Mouse (Mus musculus): ENCODE results near the gene Lamp1. TPM values are rescaled to one million over a fixed set of nuclear protein-coding genes. Genes with fewer than 3 reads are reported as not detected.

The Lamp1 gene
- polyA plus RNA-seq, 1 experiment from 2014 or later, result 215 TPM

GRCm38 (mm10) chr8:13162098-13162497 is 3.1 kb downstream of the Lamp1 start:
- DNase-seq (ENCODE audit: low spot score), result no peak

- DNase-seq (ENCODE audit: low spot score), result no peak
Observed at GRCm38 (mm10) chr8:13163563-13163962, 4.6 kb downstream of the Lamp1 start.

GRCm38 (mm10) chr8:13164361-13164760 is 5.4 kb downstream of the Lamp1 start:
- no peak for DNase-seq (ENCODE audit: low spot score)

DNA sequence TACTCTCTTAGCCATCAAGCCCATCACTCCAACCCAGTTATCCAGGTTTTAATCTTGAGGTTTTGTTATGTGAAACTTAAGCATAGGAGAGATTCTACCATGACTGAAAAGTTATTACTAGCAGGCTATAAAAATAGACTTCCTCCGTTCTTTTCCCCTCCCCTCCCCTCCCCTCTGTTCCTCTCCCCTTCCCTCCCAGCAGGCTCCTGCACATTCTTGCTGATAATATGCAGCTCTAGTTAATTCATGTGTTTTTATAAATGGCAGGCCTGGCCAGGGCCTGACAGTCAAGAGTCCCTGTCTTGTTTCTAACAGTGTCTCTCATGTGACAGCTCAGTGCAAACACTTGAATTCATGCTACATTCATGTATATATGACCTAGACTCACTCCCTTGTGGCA is 11.5 kb downstream of the Lamp1 start:
- DNase-seq (ENCODE audit: low spot score), result no peak

DNA sequence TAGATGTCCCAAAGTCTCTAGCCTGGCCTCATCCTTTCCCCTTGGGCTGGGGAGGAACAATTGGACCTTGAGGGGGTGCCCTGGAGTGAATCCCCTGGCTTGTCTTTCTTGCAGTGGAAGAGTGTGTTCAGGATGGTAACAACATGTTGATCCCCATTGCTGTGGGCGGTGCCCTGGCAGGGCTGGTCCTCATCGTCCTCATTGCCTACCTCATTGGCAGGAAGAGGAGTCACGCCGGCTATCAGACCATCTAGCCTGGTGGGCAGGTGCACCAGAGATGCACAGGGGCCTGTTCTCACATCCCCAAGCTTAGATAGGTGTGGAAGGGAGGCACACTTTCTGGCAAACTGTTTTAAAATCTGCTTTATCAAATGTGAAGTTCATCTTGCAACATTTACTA is 15.3 kb downstream of the Lamp1 start:
- DNase-seq (ENCODE audit: low spot score), result no peak

DNA sequence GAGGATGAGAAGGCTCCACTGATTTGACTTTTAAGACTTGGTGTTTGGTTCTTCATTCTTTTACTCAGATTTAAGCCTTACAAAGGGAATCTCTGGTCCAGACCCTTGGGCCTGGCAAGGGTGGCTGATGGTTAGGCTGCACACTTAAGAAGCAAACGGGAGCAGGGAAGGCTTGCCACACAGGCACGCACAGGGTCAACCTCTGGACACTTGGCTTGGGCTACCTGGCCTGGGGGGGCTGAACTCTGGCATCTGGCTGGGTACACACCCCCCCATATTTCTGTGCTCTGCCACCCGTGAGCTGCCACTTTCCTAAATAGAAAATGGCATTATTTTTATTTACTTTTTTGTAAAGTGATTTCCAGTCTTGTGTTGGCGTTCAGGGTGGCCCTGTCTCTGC is 15.8 kb downstream of the Lamp1 start:
- no peak for DNase-seq (ENCODE audit: low spot score)

DNA sequence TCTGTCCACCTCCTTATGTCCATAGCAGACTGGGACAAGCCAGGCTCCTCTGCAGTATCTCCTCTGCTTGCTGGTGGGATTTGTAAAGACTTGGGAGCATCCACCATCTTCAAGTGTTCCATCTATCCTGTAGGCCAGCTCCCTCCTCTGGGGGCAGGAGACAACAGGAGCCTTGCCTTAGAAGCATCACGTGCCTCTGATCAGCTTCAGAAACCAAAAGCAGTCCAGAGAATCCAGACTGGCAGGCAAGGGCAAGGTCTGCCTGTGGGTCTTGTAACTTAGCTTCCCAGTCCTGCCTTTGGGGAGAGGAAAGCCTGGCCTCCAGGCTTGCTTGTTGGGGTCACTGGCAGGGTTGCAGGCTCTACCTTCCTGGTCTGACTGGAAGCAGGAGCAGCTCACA is 16.7 kb downstream of the Lamp1 start:
- no peak for DNase-seq (ENCODE audit: low spot score)

GRCm38 (mm10) chr8:13177173-13177852 is 18.4 kb downstream of the Lamp1 start:
- DNase-seq (ENCODE audit: low spot score), result no peak

GRCm38 (mm10) chr8:13178137-13178536 is 19.2 kb downstream of the Lamp1 start:
- no peak for DNase-seq (ENCODE audit: low spot score)

- DNase-seq (ENCODE audit: low spot score), result no peak
Observed at GRCm38 (mm10) chr8:13179482-13179881, 20.5 kb downstream of the Lamp1 start.

DNA sequence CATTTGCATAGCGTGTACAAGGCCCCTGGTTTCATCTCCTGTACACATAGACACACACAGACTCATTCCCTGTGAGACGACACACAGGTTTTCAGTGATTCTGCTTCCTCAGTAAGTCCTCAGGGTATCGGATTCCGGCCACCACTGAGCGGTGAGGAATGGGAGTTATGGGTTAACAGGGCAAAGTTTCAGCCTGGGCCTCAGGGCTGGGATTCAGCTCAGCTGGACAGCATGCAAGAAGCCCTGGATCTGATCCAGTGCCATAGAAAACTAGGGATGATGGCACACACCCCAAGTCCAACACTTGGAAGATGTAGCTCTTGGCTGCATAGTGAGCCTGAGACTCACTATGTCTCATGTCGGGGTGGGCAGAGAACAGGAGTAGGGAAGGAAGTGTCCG is 21.0 kb downstream of the Lamp1 start:
- DNase-seq (ENCODE audit: low spot score), result no peak

DNA sequence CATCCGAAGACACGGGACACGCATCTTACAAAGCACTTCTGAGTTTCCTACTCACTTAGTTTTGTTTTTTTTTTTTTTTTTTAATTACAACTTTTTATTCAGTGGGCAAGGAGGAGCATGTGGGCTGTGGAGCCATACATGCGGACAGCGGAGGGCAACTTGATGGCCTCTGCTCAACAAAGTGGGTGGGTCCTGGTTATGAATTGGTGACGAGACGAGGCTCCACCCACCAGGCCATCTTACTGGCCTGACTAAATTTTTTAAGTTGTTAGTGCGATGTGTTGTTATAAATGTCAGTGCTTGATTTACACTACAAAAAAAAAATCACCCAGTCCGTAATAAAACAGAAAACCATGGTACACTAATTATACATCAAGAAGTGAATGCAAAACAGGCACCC is 21.4 kb downstream of the Lamp1 start:
- no peak for DNase-seq (ENCODE audit: low spot score)

DNA sequence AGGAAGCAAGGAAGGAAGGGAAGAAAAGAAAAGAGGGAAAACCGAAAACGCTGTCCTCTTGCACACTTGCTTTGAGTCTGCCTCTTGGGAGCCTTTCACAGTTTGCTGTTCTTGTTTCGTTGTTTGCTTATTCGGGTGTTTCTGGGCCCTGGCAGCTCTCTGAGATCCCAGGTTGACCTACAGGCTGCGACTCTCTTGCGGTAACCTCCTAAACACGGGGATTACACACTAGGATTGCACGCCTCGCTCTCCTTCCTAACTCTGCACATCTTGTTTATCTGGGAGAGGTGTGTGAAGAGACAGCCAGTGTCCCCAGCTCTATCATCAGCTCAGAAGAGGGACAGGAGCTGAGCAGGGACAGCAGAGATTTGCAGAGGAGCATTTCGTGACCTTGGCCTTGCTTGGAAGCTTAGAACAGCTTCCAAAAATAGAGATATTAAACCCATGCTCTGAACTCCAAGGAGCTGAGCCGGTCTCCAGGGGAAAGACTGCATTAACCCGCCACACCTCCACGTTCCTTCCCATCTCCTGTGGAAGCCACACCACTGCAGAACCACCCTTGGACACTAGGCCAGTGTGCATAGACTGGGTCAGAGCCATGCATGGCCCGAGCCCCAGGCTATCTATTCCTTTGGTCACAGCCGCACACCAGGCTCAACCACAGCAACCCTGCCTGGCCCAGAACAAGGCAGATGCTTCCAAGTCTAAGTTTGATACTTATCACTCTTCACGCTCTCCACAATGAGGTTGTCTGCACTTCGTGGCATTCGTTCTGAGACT is 22.1 kb downstream of the Lamp1 start:
- no peak for DNase-seq (ENCODE audit: low spot score)

DNA sequence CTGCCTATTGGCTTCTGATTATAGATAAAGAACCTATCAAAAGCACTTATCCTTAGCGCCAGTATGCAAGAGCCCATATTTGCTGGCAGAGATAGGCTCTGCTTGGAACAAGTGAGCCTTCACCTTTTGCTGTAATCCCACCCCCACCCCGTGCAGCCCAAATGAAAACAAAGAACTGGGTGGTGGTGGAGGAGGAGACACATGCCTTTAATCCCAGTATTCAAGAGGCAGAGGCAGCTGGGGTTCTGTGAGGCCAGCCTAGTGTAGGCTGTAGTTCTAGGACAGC is 22.7 kb downstream of the Lamp1 start:
- DNase-seq (ENCODE audit: low spot score), result no peak

- DNase-seq (ENCODE audit: low spot score), result no peak
Observed at GRCm38 (mm10) chr8:13186819-13187218, 27.9 kb downstream of the Lamp1 start.

DNA sequence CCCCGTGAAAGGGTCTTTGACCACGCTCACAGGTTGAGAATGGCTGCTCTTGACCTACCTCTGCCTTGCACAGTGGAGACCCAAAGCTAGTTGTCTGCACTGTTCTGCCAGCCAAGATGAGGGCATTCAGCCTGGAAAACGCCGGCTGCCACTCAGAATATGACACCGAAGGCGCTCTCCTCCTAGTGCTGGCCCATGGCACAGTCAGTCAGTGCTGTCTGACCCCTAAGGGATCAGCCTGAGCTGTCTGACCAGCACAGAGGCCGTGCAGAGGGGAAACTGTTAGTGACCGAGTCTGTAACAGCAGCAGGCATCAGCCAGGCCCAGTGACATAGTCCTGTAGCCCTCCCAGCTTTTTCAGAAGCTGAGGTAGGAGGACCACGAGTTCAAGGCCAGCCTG is 28.3 kb downstream of the Lamp1 start:
- no peak for DNase-seq (ENCODE audit: low spot score)

DNA sequence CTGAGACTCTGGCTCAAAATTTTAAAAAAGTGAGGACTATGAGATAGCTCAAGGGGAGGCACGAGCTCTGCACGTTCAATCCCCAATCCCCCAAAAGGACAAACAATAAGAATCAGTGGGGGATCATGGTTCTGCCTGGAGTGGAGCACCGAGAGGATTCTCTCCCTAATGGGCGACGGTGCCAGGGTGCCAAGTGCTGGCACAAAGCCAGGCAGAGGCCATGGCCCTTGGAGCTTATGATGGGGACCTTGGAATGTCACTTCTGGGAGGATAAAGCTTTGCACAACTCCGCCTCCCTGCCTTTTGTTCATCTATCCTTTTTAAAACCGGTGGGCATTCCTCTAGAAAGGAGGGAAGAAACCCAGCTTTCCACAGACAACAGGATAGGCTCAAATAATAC is 28.7 kb downstream of the Lamp1 start:
- DNase-seq (ENCODE audit: low spot score), result no peak

- no peak for DNase-seq (ENCODE audit: low spot score)
Observed at GRCm38 (mm10) chr8:13188052-13188555, 29.1 kb downstream of the Lamp1 start.

GRCm38 (mm10) chr8:13188857-13189256 is 29.9 kb downstream of the Lamp1 start:
- no peak for DNase-seq (ENCODE audit: low spot score)

DNA sequence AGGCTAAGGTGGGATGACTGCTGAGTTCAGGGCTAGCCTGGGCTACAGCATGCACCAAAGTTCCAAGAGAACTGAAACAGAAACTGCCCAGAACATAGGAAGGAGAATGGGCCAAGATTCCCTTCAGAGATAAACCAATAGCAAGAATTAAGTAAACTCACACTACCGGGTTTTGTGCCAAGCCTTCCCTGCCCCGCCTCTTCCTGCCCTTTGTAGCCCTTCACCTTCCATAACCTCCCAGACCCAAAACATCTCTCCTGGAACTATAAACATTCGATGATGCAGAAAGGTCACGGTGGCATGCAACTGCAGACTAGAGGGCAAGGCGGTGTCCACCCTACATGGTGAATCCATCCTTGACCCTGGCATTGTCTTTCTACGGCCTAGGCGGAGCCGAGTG is 31.3 kb downstream of the Lamp1 start:
- no peak for DNase-seq (ENCODE audit: low spot score)

DNA sequence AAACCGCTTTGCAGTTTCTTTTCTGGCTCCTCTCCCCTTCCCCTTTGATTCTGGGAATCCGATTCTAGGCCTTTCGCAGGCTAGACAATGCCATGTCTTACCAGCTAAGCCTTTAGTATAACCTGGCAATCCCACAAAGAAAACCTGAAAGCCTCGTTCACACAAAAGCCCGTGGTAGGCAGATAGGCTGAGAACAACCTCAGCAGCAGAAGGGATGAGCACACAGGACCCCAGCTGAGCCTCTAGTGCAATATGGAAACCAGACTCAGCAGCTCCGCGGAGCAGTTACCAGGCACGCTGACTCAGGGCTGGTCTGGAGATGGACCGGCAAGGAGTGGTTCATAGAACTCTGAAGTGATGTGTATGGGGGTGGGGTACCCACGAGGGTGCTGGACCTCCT is 35.9 kb downstream of the Lamp1 start:
- DNase-seq (ENCODE audit: low spot score), result no peak

DNA sequence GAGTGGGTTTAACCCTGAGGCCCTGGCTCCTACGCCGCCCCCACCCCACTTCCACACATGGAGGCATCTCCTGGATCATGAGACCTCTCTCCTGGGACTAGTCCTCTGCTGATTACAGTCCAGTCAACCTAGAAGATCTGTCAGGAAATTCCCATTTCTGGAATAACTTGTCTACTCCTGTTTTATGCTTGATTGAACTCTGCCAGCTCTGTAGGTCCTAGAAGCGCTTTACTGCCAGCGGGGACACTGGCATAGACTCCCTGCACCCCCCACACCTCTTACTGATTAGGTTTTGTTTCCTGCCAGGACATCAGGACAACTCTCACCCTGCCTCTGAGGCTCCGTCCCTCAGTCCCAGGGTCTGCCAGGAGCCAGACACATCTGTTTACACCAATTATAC is 38.5 kb downstream of the Lamp1 start:
- DNase-seq (ENCODE audit: low spot score), result no peak

DNA sequence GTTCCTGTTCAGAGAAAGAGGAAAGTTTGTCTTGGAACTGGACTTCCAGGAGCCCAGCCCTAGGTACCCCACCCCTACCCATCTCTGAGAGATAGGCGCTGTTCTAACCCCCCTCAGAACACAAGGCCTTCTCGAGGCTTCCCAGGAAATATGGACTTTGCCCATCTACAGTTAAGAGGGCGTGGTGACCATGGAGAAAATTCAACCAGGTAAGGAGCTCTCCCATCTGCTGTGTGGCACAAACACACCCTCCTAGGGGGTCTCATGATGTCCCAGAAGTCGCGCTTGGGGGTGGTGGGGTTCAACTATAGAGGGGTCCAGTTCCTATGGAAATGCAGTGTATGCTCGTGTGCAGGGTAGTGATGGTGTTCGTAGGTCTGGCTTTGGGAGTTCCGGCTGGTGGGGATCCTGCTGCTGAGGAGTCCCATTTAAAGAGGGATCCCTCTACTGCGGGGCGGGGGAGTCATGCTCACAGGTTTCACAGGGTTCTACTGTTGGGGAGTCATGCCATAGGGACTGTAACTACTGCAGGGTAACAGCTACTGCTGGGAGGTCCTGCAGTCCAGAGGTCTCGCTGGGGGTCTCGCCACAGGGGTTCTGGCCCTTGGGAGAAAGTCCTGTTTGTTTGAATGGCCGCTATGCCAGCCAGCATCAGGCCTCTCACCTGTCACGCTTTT is 40.6 kb downstream of the Lamp1 start:
- DNase-seq (ENCODE audit: low spot score), result no peak
